Mouse (Mus musculus): ENCODE results near the gene Shisal1. TPM values are rescaled to one million over a fixed set of nuclear protein-coding genes. Genes with fewer than 3 reads are reported as not detected.

The Shisal1 gene
- total and polyA plus RNA-seq, 3 experiments = not detected

DNA sequence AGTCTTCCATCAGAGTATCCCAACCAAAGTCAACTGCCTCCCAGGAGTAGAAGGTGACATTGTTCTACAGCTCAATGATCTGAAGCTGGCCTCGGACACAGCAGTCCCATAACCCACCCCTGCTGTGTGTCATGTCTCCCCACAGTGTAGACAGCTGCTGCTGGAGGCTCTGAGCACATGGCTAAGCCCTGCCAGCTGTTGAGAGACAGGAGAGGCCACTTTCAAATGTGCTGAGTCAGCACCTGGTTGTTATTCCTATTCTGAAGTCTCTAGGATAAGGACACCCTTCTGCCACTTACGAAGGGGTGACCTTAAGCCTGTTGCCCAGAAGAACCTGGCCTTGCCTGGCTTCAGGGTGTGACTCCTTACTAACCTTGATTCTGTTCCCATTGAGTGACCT lies 14.5 kb upstream of the Shisal1 start:
- H3K36me3 ChIP-seq (replicated peaks in 1 of 2; ENCODE audit: control insufficient read depth in 1 of 2, insufficient read depth in 1 of 2, low read length in 1 of 2) = no peaks in the 10 kb centered on the region
- H3K9me3 ChIP-seq (replicated peaks; ENCODE audit: low read length) = no peaks in the 10 kb centered on the region
- H3K4me1 ChIP-seq (ENCODE audit: control insufficient read depth in 1 of 2, insufficient read depth in 2 of 2) = no peaks in the 10 kb centered on the region
- H3K4me2 ChIP-seq (ENCODE audit: insufficient read depth, low read depth, poor library complexity, severe bottlenecking) = no peak overlapping the region
- no peaks in the 10 kb centered on the region for H3K79me2 ChIP-seq (replicated peaks; ENCODE audit: control insufficient read depth, extremely low read depth, insufficient read depth, poor library complexity, severe bottlenecking)
- in situ Hi-C loops (cut with MboI; ENCODE audit: low pct_ligation_motif_present, low pct_unique_long_range_greater_than_20kb, low sequenced_read_pairs) (no loop called here), dilution Hi-C loops (cut with MboI; ENCODE audit: extremely low pct_ligation_motif_present, extremely low pct_unique_long_range_greater_than_20kb, low sequenced_read_pairs) (no loop called here)
- DNase-seq (ENCODE audit: extremely low read depth) = no peak
- peaks cover 85% of the 10 kb centered on the region for H3K27me3 ChIP-seq (replicated peaks)
- no peak for TF ChIP-seq BHLHE40 (IDR thresholded peaks at IDR 0.05; ENCODE audit: low read depth, low read length)
- TF ChIP-seq MAZ (IDR thresholded peaks at IDR 0.05; ENCODE audit: low read depth, low read length) = no peak
- TF ChIP-seq MAFK (IDR thresholded peaks at IDR 0.05; ENCODE audit: insufficient replicate concordance, low read length) = peak; percentile 94
- TF ChIP-seq ETS1 (conservative IDR thresholded peaks at IDR 0.05; ENCODE audit: low read depth, low read length) = no peak
- H3K4me3 ChIP-seq (replicated peaks in 1 of 3; ENCODE audit: low read depth in 2 of 3, low read length in 2 of 3, poor library complexity in 1 of 3) = no peak overlapping the region
- H3K9ac ChIP-seq (ENCODE audit: insufficient read depth, low read depth) = no peak overlapping the region
- H3K27ac ChIP-seq (ENCODE audit: insufficient read depth, low read depth) = no peak overlapping the region

DNA sequence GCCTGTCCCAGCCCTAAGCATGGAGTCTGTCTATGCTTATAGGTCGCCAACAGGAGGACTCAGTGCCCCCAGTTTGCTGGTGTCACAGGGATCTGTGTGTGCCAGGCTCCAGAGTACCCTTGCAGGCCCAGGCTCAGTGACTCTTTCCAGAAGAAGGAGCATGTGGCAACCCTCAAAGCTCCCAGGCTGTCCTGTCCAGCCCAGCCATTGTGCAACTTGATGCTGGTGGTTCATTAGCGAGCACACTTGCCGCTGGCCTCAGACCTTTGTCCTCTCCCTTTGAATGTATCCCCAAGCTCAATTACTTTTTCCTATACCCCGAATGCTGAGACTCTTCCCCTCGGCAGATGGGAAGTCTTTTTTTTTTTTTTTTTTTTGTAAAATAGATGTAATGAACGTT lies 12.1 kb upstream of the Shisal1 start:
- Histone ChIP-seq H3K4me1 (ENCODE audit: control insufficient read depth in 1 of 2, insufficient read depth in 2 of 2) (no peaks in the 10 kb centered on the region), H3K9ac (ENCODE audit: insufficient read depth, low read depth) (no peak overlapping the region), H3K79me2 (replicated peaks; ENCODE audit: control insufficient read depth, extremely low read depth, insufficient read depth, poor library complexity, severe bottlenecking) (no peaks in the 10 kb centered on the region), H3K36me3 (replicated peaks in 1 of 2; ENCODE audit: control insufficient read depth in 1 of 2, insufficient read depth in 1 of 2, low read length in 1 of 2) (no peaks in the 10 kb centered on the region), H3K9me3 (replicated peaks; ENCODE audit: low read length) (no peaks in the 10 kb centered on the region), H3K27me3 (replicated peaks) (peaks cover 83% of the 10 kb centered on the region), H3K4me2 (ENCODE audit: insufficient read depth, low read depth, poor library complexity, severe bottlenecking) (no peak overlapping the region), H3K27ac (ENCODE audit: insufficient read depth, low read depth) (no peak overlapping the region), H3K4me3 (replicated peaks in 1 of 3; ENCODE audit: low read depth in 2 of 3, low read length in 2 of 3, poor library complexity in 1 of 3) (no peak overlapping the region)
- dilution Hi-C loops (cut with MboI; ENCODE audit: extremely low pct_ligation_motif_present, extremely low pct_unique_long_range_greater_than_20kb, low sequenced_read_pairs) = no loop called here
- TF ChIP-seq GABPA (IDR thresholded peaks at IDR 0.05; ENCODE audit: insufficient replicate concordance, low read depth, low read length) (no peak), ZMIZ1 (IDR thresholded peaks at IDR 0.05; ENCODE audit: low read depth, low read length) (no peak), EP300 (IDR thresholded peaks at IDR 0.05; ENCODE audit: low read length) (no peak), USF1 (IDR thresholded peaks at IDR 0.05; ENCODE audit: low read depth, low read length) (no peak), MEF2A (IDR thresholded peaks at IDR 0.05; ENCODE audit: borderline replicate concordance, low read depth, low read length) (no peak), CHD2 (IDR thresholded peaks at IDR 0.05; ENCODE audit: low read length) (no peak), RAD21 (IDR thresholded peaks at IDR 0.05; ENCODE audit: low read depth, low read length) (no peak), TBP (conservative IDR thresholded peaks at IDR 0.05; ENCODE audit: low read depth, low read length) (no peak), ZKSCAN1 (IDR thresholded peaks at IDR 0.05; ENCODE audit: borderline replicate concordance, low read depth, low read length) (no peak), MXI1 (IDR thresholded peaks at IDR 0.05; ENCODE audit: low read depth, low read length) (no peak), RCOR1 (conservative IDR thresholded peaks at IDR 0.05; ENCODE audit: low read depth, low read length) (no peak), NRF1 (IDR thresholded peaks at IDR 0.05; ENCODE audit: low read depth, low read length) (no peak), HCFC1 (IDR thresholded peaks at IDR 0.05; ENCODE audit: low read depth, low read length) (no peak), POLR2AphosphoS2 (IDR thresholded peaks at IDR 0.05; ENCODE audit: low read depth, low read length) (no peak), ZNF384 (IDR thresholded peaks at IDR 0.05; ENCODE audit: low read depth, low read length) (no peak), MAFK (IDR thresholded peaks at IDR 0.05; ENCODE audit: insufficient replicate concordance, low read length) (no peak), NELFE (IDR thresholded peaks at IDR 0.05; ENCODE audit: low read depth, low read length) (no peak), CHD1 (IDR thresholded peaks at IDR 0.05; ENCODE audit: low read depth, low read length) (no peak), PAX5 (IDR thresholded peaks at IDR 0.05; ENCODE audit: low read length) (no peak)
- in situ Hi-C loops (cut with MboI; ENCODE audit: low pct_ligation_motif_present, low pct_unique_long_range_greater_than_20kb, low sequenced_read_pairs) = no loop called here
- no peak for DNase-seq (ENCODE audit: extremely low read depth)
